Mouse (Mus musculus): ENCODE data around the gene Snx14. TPM values are rescaled to one million over a fixed set of nuclear protein-coding genes. Genes with fewer than 3 reads are reported as not detected.

The Snx14 gene
- polyA plus RNA-seq, 1 experiment from 2014 or later, result 11.8 TPM

DNA sequence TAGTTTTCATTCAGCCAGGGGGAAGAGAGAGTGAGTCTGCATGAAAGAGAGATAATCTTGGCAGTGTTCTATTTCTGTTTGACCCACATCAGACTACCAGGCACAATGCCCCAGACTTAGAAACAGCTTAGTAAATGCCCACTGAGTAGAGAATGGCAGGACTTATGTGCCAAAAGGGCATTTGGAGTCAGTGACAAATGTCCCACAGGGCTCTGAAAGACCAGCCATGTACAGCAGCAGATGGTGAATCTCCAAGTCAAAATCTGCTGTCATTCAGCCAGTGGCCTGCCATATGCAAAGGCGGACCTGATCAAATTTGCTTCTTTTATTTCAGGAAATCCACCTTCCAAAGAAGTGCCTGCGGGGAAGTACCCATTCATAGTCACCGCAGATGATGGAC is 75.7 kb downstream of the Snx14 start:
- no peaks in the 10 kb centered on the region for H3K27me3 ChIP-seq
- ATAC-seq (ENCODE audit: low read depth), result no peak
- no peak overlapping the region for H3K9ac ChIP-seq
- no peaks in the 10 kb centered on the region for H3K36me3 ChIP-seq
- H3K4me1 ChIP-seq (replicated peaks), result peaks cover 20% of the 10 kb centered on the region
- no peak for DNase-seq
- no peaks in the 10 kb centered on the region for H3K9me3 ChIP-seq (replicated peaks)
- WGBS (ENCODE audit: insufficient replicate concordance), result 78% methylated on average over 3 of the region's 3 CpGs
- H3K4me2 ChIP-seq, result no peak overlapping the region
- H3K4me3 ChIP-seq (replicated peaks), result no peak overlapping the region
- no peak overlapping the region for H3K27ac ChIP-seq

DNA sequence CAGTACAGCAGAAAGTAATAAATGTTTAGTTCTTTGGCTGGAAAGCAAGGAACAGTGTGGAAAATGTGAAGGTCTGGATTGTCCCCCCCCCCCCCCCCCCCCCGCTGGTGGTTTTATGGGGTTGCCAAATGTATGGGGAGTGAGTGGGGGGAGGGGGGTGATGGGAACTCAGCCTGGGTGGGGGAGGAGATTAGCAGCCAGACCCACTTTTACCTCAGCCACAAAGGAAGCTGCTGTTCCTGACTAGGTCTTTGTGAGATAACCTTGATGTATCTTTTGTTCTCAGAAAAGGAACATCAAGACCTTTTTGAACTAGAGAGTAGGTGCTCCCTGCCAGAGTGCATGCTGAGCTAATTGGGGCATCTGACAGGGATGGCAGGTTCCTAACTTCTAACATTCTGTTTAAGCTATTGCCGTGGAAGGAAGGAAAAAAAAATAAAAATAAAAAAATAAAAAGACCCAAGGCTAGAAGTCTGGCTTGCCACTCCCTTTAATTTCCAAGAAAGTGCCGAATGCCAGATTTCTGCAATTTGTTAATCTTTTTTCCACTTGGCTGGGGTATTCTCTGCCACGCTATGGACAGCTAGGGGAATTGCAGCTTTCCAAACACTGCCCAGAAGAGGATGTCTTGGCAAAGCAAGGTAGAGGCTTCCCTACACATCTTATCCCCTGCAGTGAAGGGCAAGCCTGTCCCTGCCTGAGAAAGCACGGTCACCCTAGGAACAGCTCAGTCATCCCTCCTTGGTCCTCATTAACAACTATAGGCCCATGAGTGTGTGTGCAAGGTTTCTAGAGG is 76.5 kb downstream of the Snx14 start:
- Histone ChIP-seq H3K4me1 (replicated peaks) (peaks cover 20% of the 10 kb centered on the region), H3K9me3 (replicated peaks) (no peaks in the 10 kb centered on the region), H3K27ac (no peak overlapping the region; the same call in 1 of the 2 replicates), H3K27me3 (no peaks in the 10 kb centered on the region), H3K9ac (no peak overlapping the region), H3K4me3 (replicated peaks) (no peak overlapping the region), H3K36me3 (no peaks in the 10 kb centered on the region), H3K4me2 (no peak overlapping the region)
- WGBS (ENCODE audit: insufficient replicate concordance), result 22% methylated on average over 5 of the region's 5 CpGs
- DNase-seq (no peak), ATAC-seq (ENCODE audit: low read depth) (no peak)

- Histone ChIP-seq H3K27ac (no peak overlapping the region), H3K36me3 (no peaks in the 10 kb centered on the region), H3K27me3 (no peaks in the 10 kb centered on the region), H3K4me3 (replicated peaks) (no peak overlapping the region), H3K9ac (no peak overlapping the region), H3K4me1 (replicated peaks) (peaks cover 20% of the 10 kb centered on the region), H3K9me3 (replicated peaks) (no peaks in the 10 kb centered on the region), H3K4me2 (no peak overlapping the region)
- 32% methylated on average over 14 of the region's 14 CpGs for WGBS (ENCODE audit: insufficient replicate concordance)
- no peak for DNase-seq
- ATAC-seq (ENCODE audit: low read depth), result no peak; the same call in 1 of the 2 replicates
Observed at GRCm38 (mm10) chr9:88361211-88361909, 77.4 kb downstream of the Snx14 start.

- Histone ChIP-seq H3K9me3 (replicated peaks) (no peaks in the 10 kb centered on the region), H3K4me2 (no peak overlapping the region), H3K9ac (no peak overlapping the region), H3K4me1 (replicated peaks) (peaks cover 20% of the 10 kb centered on the region), H3K27me3 (no peaks in the 10 kb centered on the region), H3K27ac (no peak overlapping the region), H3K36me3 (no peaks in the 10 kb centered on the region), H3K4me3 (replicated peaks) (no peak overlapping the region)
- DNase-seq (no peak), ATAC-seq (ENCODE audit: low read depth) (no peak)
- 15% methylated on average over 2 of the region's 2 CpGs for WGBS (ENCODE audit: insufficient replicate concordance)
Observed at GRCm38 (mm10) chr9:88359140-88359539, 79.6 kb downstream of the Snx14 start.

- no peak for ATAC-seq (ENCODE audit: low read depth)
- no peak for DNase-seq
- no peaks in the 10 kb centered on the region for H3K36me3 ChIP-seq
- H3K9ac ChIP-seq, result no peak overlapping the region
- no peaks in the 10 kb centered on the region for H3K27me3 ChIP-seq
- no peak overlapping the region for H3K27ac ChIP-seq
- no peak overlapping the region for H3K4me2 ChIP-seq
- WGBS (ENCODE audit: insufficient replicate concordance), result 52% methylated on average over 3 of the region's 3 CpGs
- H3K4me3 ChIP-seq (replicated peaks), result no peak overlapping the region
- H3K4me1 ChIP-seq (replicated peaks), result peaks cover 16% of the 10 kb centered on the region
- H3K9me3 ChIP-seq (replicated peaks), result no peaks in the 10 kb centered on the region
Observed at GRCm38 (mm10) chr9:88357173-88357572, 81.6 kb downstream of the Snx14 start.

DNA sequence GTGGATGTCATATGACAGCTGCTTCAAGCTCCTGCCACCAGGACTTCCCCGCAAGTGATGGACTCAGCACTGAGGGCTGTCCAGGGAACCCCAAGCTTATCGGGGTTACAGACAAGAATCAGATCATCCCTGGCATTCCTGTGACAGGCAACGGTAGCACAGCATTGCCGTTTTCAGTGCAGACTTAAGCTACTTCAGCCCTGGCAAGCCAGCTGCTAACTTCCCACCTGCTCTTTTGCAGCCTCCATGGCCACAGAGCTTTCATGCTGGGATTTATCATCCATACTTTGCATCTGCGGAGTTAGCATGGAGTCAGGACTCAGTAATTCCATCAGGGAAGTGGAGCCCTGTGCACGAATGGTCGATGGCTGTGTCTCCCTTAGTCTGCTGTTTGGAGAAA is 85.3 kb downstream of the Snx14 start:
- Histone ChIP-seq H3K4me2 (no peak overlapping the region), H3K4me1 (replicated peaks) (no peaks in the 10 kb centered on the region), H3K27ac (no peak overlapping the region), H3K27me3 (no peaks in the 10 kb centered on the region), H3K36me3 (no peaks in the 10 kb centered on the region), H3K4me3 (replicated peaks) (no peak overlapping the region), H3K9me3 (replicated peaks) (no peaks in the 10 kb centered on the region), H3K9ac (no peak overlapping the region)
- DNase-seq (no peak), ATAC-seq (ENCODE audit: low read depth) (no peak)
- 73% methylated on average over 7 of the region's 7 CpGs for WGBS (ENCODE audit: insufficient replicate concordance)

- no peaks in the 10 kb centered on the region for H3K4me1 ChIP-seq (replicated peaks)
- no peaks in the 10 kb centered on the region for H3K27me3 ChIP-seq
- no peak for DNase-seq
- no peak overlapping the region for H3K4me3 ChIP-seq (replicated peaks)
- no peak for ATAC-seq (ENCODE audit: low read depth)
- H3K27ac ChIP-seq, result no peak overlapping the region
- H3K9me3 ChIP-seq (replicated peaks), result no peaks in the 10 kb centered on the region
- H3K36me3 ChIP-seq, result no peaks in the 10 kb centered on the region
- 67% methylated on average over 6 of the region's 6 CpGs for WGBS (ENCODE audit: insufficient replicate concordance)
- no peak overlapping the region for H3K4me2 ChIP-seq
- H3K9ac ChIP-seq, result no peak overlapping the region
Observed at GRCm38 (mm10) chr9:88352741-88353140, 86.0 kb downstream of the Snx14 start.

DNA sequence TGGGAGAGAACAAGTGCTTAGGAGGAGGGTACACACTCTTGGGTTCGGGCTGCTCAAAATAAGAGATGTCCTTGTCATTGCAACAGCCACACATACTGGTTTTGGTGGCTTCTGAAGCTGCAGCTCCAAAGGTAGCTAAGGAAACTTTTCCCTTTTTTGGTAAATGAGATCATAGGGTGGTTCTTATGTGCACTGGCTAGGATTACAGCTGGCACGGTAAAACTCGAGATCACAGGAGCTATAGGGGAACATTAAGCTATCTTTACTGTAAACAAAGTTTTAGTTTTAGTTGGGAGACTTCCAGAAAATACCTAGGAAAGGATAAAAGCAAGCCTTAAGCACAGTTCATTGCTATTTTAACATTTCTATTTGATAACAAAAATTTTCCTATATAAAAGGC is 87.6 kb downstream of the Snx14 start:
- WGBS (ENCODE audit: insufficient replicate concordance), result 55% methylated on average over 3 of the region's 3 CpGs
- H3K9ac ChIP-seq, result no peak overlapping the region
- no peak overlapping the region for H3K27ac ChIP-seq
- DNase-seq (no peak), ATAC-seq (ENCODE audit: low read depth) (no peak)
- H3K4me1 ChIP-seq (replicated peaks), result no peaks in the 10 kb centered on the region
- no peaks in the 10 kb centered on the region for H3K27me3 ChIP-seq
- no peaks in the 10 kb centered on the region for H3K9me3 ChIP-seq (replicated peaks)
- no peak overlapping the region for H3K4me3 ChIP-seq (replicated peaks)
- H3K4me2 ChIP-seq, result no peak overlapping the region
- H3K36me3 ChIP-seq, result no peaks in the 10 kb centered on the region

- Histone ChIP-seq H3K9me3 (replicated peaks) (no peaks in the 10 kb centered on the region), H3K4me3 (replicated peaks) (no peak overlapping the region), H3K27ac (no peak overlapping the region), H3K27me3 (no peaks in the 10 kb centered on the region), H3K36me3 (no peaks in the 10 kb centered on the region), H3K9ac (no peak overlapping the region), H3K4me2 (no peak overlapping the region), H3K4me1 (replicated peaks) (no peaks in the 10 kb centered on the region)
- no peak for ATAC-seq (ENCODE audit: low read depth)
- 60% methylated on average over 1 of the region's 1 CpGs for WGBS (ENCODE audit: insufficient replicate concordance)
- DNase-seq, result no peak
Observed at GRCm38 (mm10) chr9:88350317-88350716, 88.4 kb downstream of the Snx14 start.

DNA sequence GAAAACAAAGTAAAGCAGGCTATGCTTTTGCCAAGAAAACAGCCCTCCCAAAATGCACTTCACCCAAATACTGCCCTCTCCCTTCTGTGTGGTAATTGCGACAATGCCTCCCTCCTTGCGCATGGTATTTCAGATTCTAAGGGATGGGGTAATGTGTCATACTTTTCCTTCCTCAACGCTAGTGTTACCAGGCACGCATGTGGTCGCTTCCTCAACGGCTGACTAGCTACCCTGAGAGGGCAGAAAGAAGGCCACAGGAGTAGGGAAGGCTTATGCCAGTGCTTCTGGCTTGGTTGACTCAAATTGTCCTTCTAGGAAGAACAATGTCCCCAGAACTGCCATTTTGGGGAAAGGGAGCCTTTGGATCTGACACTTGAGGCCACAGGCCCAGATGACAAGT is 90.1 kb downstream of the Snx14 start:
- H3K9ac ChIP-seq, result no peak overlapping the region
- 60% methylated on average over 6 of the region's 6 CpGs for WGBS (ENCODE audit: insufficient replicate concordance)
- DNase-seq (no peak), ATAC-seq (ENCODE audit: low read depth) (no peak)
- H3K36me3 ChIP-seq, result no peaks in the 10 kb centered on the region
- H3K4me3 ChIP-seq (replicated peaks), result no peak overlapping the region
- H3K4me1 ChIP-seq (replicated peaks), result no peaks in the 10 kb centered on the region
- no peaks in the 10 kb centered on the region for H3K9me3 ChIP-seq (replicated peaks)
- no peaks in the 10 kb centered on the region for H3K27me3 ChIP-seq
- H3K4me2 ChIP-seq, result no peak overlapping the region
- no peak overlapping the region for H3K27ac ChIP-seq

- no peaks in the 10 kb centered on the region for H3K9me3 ChIP-seq (replicated peaks)
- H3K9ac ChIP-seq, result no peak overlapping the region
- WGBS (ENCODE audit: insufficient replicate concordance), result 38% methylated on average over 5 of the region's 5 CpGs
- no peaks in the 10 kb centered on the region for H3K36me3 ChIP-seq
- H3K4me2 ChIP-seq, result no peak overlapping the region
- H3K27ac ChIP-seq, result no peak overlapping the region
- H3K27me3 ChIP-seq, result no peaks in the 10 kb centered on the region
- H3K4me3 ChIP-seq (replicated peaks), result no peak overlapping the region
- ATAC-seq (ENCODE audit: low read depth), result no peak
- no peaks in the 10 kb centered on the region for H3K4me1 ChIP-seq (replicated peaks)
- DNase-seq, result no peak
Observed at GRCm38 (mm10) chr9:88346857-88347256, 91.9 kb downstream of the Snx14 start.

GRCm38 (mm10) chr9:88344424-88344823 is 94.3 kb downstream of the Snx14 start:
- Histone ChIP-seq H3K9me3 (replicated peaks) (no peaks in the 10 kb centered on the region), H3K36me3 (no peaks in the 10 kb centered on the region), H3K4me2 (no peak overlapping the region), H3K27ac (no peak overlapping the region), H3K4me1 (replicated peaks) (no peaks in the 10 kb centered on the region), H3K27me3 (no peaks in the 10 kb centered on the region), H3K4me3 (replicated peaks) (no peak overlapping the region), H3K9ac (no peak overlapping the region)
- ATAC-seq (ENCODE audit: low read depth), result no peak
- DNase-seq, result no peak
- WGBS (ENCODE audit: insufficient replicate concordance), result 62% methylated on average over 2 of the region's 2 CpGs
